Mouse (Mus musculus): ENCODE measurements around the gene Dennd1a.

Gene Dennd1a

GRCm38 (mm10) chr2:38165966-38166365 is 121.2 kb downstream of the Dennd1a start:
- no peak for DNase-seq (ENCODE audit: low read depth, low spot score)

DNA sequence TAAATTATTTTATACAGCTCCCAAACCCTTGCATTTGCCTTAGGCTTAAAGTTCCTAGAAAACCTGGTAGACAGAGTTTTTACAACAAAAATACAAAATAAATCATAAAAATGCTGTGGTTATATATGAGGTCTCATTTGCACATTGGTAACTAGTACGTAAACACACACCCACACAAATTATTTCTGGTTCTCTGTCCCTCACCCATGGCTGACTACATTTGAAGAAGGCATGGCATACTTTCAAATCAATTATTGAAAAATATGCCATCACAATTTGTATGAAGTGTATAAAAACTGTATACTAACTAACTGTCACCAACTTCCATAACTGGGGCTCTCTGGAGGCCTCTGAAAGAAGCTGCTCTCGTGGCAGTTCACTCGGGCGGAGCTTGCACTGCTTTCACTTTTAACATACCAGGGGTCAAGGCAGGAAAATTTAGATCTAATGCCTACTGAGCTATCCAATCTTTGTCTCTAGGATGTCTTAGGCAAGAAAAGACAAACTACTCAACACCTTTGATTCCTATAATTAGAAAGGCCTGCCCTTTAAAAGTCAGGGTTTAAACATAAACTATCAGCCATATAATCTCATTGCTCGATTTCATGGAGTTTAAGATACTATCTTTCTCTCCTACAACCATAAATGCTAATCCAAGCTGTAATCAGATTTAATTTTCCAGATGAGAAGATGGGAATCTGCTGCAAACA is 122.7 kb downstream of the Dennd1a start:
- no peak for DNase-seq (ENCODE audit: low read depth, low spot score)

DNA sequence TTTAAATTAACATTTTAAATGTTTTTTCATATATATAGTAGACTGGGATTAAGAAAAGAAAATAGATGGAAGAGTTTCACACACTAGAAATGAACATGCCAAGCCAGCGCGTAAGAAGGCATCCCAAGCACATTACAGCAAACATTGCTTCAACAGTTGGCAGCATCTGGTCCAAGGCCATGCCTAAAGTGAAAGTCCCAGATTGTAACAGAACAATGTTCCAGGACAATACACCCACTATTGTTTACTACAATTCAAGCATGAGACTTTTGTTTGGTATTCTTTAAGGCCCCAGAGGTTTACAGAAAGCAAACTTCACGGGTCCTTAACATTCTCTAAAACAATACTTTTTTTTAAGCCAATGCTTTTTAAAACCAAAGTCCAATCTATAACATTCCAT is 124.7 kb downstream of the Dennd1a start:
- peak; percentile 6 for DNase-seq (ENCODE audit: low read depth, low spot score)

DNA sequence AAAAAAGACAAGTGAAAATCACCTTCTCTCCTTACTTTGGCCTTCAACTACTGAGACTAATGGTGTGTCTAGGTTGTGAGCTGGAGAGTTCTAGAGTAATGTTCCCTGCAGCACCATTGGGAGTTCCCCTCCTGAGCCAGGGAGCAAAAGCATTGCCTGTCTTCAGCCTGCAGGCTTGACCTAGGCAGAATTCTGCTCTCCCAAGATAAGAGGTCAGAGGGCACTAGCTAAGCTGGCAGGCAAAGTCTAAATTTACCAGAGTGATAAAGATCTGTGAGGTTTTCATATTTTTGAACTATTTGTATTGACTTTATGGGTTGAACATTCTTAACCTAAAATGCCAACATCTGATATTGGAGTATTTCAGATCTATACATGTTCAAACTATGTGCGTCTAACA is 125.7 kb downstream of the Dennd1a start:
- no peak for DNase-seq (ENCODE audit: low read depth, low spot score)

- no peak for DNase-seq (ENCODE audit: low read depth, low spot score)
These were observed 127.5 kb downstream of the Dennd1a start for GRCm38 (mm10) chr2:38159736-38160135.

DNA sequence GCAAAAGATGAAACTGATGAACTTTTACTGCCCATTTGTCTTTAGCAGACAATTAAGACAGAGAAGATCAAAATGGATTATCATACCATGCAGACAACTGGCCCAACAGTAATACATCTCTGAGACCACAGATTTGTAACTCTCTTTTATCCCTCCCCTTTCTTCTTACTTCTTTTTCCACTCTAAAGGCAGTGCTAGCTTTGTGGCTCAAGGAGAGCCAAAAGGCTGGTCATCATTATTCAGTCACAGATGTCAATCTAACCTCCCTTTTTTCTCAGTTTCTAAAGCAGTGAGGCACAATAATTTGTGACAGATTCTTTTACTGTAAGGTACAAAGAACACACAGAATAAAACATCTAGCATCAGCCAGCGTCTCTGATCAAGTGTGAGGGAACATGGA is 130.2 kb downstream of the Dennd1a start:
- no peak for DNase-seq (ENCODE audit: low read depth, low spot score)

DNA sequence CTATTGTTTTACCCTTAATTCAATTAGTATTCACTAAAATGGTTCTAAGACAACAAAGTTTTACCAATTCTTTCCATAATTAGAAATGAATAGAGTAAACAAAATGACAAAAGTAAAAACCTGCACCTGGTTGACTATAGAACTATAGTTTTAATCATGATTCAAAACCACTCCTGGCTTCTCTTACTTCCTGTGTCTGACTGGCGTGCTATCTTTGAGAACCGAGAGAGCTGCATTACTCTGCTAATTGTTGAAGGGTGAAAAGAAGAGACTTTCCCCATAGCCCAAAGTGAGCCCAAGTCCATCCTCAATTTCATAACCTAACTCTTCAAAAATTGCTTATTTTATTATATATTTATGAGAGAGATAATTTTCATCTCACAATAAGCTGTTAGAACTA is 131.2 kb downstream of the Dennd1a start:
- DNase-seq (ENCODE audit: low read depth, low spot score): no peak

- DNase-seq (ENCODE audit: low read depth, low spot score): no peak
These were observed 142.4 kb downstream of the Dennd1a start for GRCm38 (mm10) chr2:38144831-38145230.

GRCm38 (mm10) chr2:38144067-38144779 is 143.0 kb downstream of the Dennd1a start:
- DNase-seq (ENCODE audit: low read depth, low spot score): no peak

DNA sequence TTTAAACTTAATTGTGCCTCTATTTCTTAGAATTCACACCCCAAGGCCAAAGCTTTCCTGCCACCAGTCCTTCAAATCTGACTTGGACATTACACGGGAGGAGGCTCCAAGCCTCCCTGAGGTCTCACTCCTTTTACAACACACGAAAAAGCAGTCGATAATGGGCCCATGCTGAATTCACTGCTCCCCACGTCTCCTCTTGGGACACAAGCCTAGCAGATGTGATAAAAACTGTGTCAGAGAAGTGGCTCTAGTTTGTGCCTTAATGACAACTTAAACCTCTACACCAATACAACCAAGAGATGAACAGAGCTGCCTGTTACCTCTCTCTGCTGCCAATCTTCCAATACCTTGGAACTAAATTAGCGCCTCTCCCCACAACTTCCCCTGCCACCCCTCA is 144.3 kb downstream of the Dennd1a start:
- DNase-seq (ENCODE audit: low read depth, low spot score): no peak

GRCm38 (mm10) chr2:38142210-38142609 is 145.0 kb downstream of the Dennd1a start:
- DNase-seq (ENCODE audit: low read depth, low spot score): no peak

DNA sequence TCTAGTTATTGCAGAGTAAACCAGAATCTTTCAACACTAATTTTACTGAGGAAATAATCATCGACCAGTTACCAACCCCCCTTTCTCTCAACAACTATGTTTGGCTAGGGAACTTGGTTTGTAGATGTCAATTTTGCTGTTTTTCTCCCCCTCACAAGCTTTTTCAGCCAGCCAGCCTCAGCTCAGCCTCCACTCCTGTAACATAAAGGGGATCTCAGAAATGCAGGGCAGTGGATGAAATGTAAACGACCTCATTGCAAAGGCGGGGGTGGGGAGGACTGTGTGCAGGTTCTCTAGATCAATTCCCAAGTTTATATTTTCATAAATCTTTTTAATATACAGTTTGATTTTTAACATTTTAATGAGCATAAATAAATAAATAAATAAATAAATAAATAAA is 147.7 kb downstream of the Dennd1a start:
- DNase-seq (ENCODE audit: low read depth, low spot score): no peak

- no peak for DNase-seq (ENCODE audit: low read depth, low spot score)
These were observed 150.1 kb downstream of the Dennd1a start for GRCm38 (mm10) chr2:38137086-38137485.

DNA sequence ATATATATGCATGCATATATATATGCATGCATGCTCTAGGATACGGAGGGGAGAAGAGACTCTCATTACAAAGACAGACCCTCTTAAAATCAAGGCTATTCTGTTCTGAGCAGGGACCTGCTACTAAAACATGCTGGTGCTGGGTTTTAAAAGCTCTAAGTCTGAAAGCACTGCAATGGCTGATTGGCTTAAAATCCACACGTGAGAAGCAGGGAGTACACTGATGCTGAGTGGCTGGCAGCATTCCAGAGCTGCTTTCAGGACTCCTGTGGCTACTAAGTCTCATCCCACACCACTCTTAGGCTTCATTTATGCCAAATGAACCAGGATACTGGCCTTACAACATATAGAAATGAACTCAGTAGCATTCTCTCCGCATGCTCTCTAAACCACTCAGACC is 151.8 kb downstream of the Dennd1a start:
- DNase-seq (ENCODE audit: low read depth, low spot score): peak; percentile 6

DNA sequence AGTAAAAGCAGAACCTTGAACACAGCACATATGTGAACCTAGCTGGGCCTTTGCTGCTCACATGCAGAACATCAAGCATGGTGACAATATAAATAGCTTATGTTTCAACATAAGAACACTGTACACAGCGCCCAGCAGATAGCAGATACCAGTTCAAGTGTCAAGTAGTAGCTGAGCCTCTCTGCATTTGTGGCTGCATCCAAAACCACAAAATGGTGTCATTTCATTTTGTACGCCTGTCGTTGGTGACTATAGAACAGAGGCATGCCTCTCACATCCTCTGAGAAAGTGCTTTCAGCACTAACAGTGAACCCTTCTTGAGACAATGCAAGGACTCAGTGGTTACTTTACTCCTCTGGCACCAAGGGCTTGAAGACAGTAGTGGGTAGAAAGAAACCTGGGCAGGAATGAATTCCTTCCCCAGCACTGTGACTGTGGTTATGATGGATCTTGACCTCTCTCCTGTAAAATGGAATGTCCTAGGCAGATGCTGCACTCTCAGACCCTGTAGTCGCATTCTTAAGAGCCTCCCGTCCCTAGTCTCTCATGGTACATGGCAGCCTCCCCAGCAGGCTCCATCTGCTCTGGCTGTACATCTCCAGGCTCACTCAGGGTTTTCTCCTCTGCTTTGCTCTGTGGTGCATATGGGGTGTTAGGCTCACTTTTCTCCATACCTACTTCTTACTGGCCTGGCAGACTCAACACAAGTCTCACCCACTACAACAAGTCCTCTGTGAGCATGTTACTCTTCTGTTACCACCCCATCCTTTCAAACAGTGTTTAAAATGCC is 154.0 kb downstream of the Dennd1a start:
- no peak for DNase-seq (ENCODE audit: low read depth, low spot score)

GRCm38 (mm10) chr2:38132233-38132822 is 154.9 kb downstream of the Dennd1a start:
- DNase-seq (ENCODE audit: low read depth, low spot score): no peak

DNA sequence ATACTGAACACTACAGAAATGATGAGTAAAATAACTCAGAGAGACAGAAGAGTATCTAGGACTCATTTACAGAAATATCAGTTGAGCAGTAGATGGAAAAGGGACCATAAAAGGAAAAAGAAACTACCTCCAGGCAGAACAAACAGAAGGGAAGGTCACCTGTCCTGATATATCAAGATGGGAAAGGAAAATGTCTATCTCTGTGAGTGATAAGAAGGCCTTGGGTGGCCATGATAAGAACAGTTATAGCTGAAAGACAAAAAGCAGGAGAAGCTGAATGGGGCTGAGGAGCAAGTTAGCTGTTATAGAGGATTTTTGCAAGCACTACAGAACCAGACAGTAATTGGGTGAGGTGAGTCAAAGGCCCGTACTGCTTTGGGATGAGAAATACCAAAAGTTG is 155.7 kb downstream of the Dennd1a start:
- DNase-seq (ENCODE audit: low read depth, low spot score): no peak

DNA sequence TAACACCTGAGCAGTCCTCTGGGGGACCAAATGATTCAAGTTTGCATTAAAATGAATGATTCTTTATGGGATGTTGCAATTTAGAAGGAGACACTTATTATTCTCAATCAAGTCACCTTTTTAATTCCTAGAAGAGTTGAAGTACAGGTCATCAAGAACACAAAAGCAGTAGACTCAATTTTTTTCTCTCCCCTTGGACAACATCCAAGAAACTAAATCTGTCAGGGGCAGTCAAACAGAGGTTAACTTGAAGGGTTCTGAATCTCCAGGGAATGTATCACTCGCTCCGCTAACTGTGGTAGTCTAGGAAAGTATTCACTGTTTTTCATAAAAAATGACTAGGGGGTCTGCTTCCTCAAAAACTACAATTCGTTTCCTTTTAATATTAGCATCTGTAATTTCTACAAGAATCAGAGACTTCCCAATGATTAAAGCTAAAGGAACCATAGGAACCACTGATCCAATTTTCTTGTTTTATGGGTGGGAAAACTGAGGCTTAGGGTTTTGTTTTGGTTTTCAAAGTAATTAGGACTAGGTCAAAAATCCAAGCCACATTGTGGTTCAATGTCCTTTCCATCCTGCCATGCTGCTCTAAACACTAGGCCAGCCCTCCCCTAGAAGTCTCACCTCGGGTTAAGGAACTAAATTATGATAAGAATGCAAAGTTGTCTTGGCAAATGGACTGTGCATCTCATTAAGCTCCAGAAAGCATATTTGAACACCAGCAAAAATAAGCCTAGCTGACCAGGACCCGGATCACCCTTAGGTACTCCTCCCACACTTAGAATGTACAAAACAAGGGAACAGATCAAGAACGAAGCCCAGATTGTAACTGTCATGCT is 157.0 kb downstream of the Dennd1a start:
- DNase-seq (ENCODE audit: low read depth, low spot score): no peak

- no peak for DNase-seq (ENCODE audit: low read depth, low spot score)
These were observed 160.8 kb downstream of the Dennd1a start for GRCm38 (mm10) chr2:38126383-38126732.

DNA sequence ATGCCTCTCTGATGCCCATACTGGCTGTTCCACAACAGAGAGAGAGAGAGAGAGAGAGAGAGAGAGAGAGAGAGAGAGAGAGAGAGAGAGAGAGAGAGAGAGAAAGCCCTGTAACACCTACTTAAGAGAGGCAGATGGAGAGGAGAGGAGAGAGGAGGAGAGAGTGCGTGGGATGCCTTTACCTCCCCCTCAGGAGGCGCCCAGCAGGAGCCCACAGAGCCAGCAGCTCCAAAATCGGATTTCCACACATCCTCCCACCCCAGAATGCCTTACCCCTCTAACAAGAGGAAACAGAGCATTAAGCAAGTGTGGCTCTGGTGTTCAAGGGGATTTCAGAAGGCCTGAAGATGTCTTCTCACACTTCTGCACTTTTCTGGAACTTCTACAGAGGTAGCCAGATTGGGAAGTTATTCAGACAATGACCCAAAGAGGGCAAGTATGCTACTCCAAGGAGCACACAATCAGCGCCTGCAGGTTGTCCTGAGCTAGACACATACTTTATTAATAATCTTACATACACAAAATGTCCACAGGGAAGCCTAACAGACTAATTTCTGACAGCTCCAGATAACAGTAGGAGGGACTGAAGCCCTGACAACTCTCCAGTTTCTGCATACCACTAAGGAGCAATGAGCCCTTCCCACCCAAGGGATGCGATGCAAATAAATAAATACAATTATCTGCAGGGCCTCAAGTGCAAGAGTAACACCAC is 161.4 kb downstream of the Dennd1a start:
- DNase-seq (ENCODE audit: low read depth, low spot score): no peak

GRCm38 (mm10) chr2:38124727-38125126 is 162.5 kb downstream of the Dennd1a start:
- no peak for DNase-seq (ENCODE audit: low read depth, low spot score)

Measured in ZHBTc4 (cell line).